In genomic region chr9:116329147-116329546, GRCm38 (mm10) we compare ENCODE assay signal across 17 mouse cellular contexts.
DNase-seq lines count a peak whose midpoint lies in the region; ATAC-seq and TF ChIP-seq lines count a peak whose summit lies in the region.
"Had no signal": no experiment of that assay in that cellular context is flagged by ENCODE, and none has a peak within 500 bp of the region (broad histone marks: within the 10 kb centered on the region; RNA-seq: fewer than 3 reads in every experiment).

No protein-coding gene starts in this region.

- dilution Hi-C loops in CH12.LX (cut with MboI; ENCODE audit: extremely low pct_ligation_motif_present, extremely low pct_unique_long_range_greater_than_20kb, low sequenced_read_pairs) = no loop called here

- H3K9me3 ChIP-seq in CH12.LX (replicated peaks; ENCODE audit: low read length) = no peaks in the 10 kb centered on the region
- H3K9me3 ChIP-seq: embryonic facial prominence, embryonic 15.5 days; forebrain, embryonic 12.5 days; heart, embryonic 12.5 days; hindbrain, embryonic 12.5 days; midbrain, embryonic 10.5 days had no signal

- no peak for ATAC-seq in megakaryocyte-erythroid progenitor cell, adult 5-6 weeks (replicated peaks; ENCODE audit: low FRiP score, low TSS enrichment, poor library complexity, severe bottlenecking)

- H3K4me2 ChIP-seq in CH12.LX (ENCODE audit: insufficient read depth, low read depth, poor library complexity, severe bottlenecking) = peak overlapping the region; percentile 42
- H3K4me2 ChIP-seq: embryonic facial prominence, embryonic 15.5 days; forebrain, embryonic 12.5 days; heart, embryonic 12.5 days; hindbrain, embryonic 12.5 days had no signal

- no peak for TF ChIP-seq CTCF in lung, adult 2 months (IDR thresholded peaks at IDR 0.05; ENCODE audit: insufficient read depth, low read length)
- TF ChIP-seq CTCF in CH12.LX (conservative IDR thresholded peaks at IDR 0.05 in 1 of 2, IDR thresholded peaks at IDR 0.05 in 1 of 2; ENCODE audit: low read depth in 2 of 2, low read length in 2 of 2) = no peak

- in situ Hi-C loops in CH12.LX (cut with MboI; ENCODE audit: low pct_ligation_motif_present, low pct_unique_long_range_greater_than_20kb, low sequenced_read_pairs) = loop anchor here (10.0 kb wide), 2 partner anchors 114 to 244 kb away; no protein-coding TSS in a partner anchor

- no peaks in the 10 kb centered on the region for H3K36me3 ChIP-seq in CH12.LX (replicated peaks in 1 of 2; ENCODE audit: control insufficient read depth in 1 of 2, insufficient read depth in 1 of 2, low read length in 1 of 2)
- H3K36me3 ChIP-seq in splenic B cell, adult 2 months (ENCODE audit: control insufficient read depth, insufficient read depth, low read length, poor library complexity, severe bottlenecking) = no peaks in the 10 kb centered on the region
- H3K36me3 ChIP-seq: embryonic facial prominence, embryonic 15.5 days; forebrain, embryonic 12.5 days; heart, embryonic 12.5 days; hindbrain, embryonic 12.5 days; midbrain, embryonic 10.5 days had no signal

- H3K27me3 ChIP-seq in CH12.LX (replicated peaks) = no peaks in the 10 kb centered on the region
- H3K27me3 ChIP-seq in splenic B cell, adult 2 months (ENCODE audit: control insufficient read depth, insufficient read depth, low read length, poor library complexity, severe bottlenecking) = no peaks in the 10 kb centered on the region
- H3K27me3 ChIP-seq: embryonic facial prominence, embryonic 15.5 days; forebrain, embryonic 12.5 days; heart, embryonic 12.5 days; hindbrain, embryonic 12.5 days had no signal

- WGBS in lung, adult 2 months = 53% methylated on average over 5 of the region's 5 CpGs

- no peak overlapping the region for H3K4me3 ChIP-seq in lung, adult 2 months (replicated peaks; ENCODE audit: extremely low read depth, low read depth, low read length)
- no peak overlapping the region for H3K4me3 ChIP-seq in CH12.LX (replicated peaks in 1 of 3; ENCODE audit: low read depth in 2 of 3, low read length in 2 of 3, poor library complexity in 1 of 3)
- H3K4me3 ChIP-seq: embryonic facial prominence, embryonic 15.5 days; forebrain, embryonic 12.5 days; gastrocnemius, adult 2 months; heart, embryonic 12.5 days; hindbrain, embryonic 12.5 days; midbrain, embryonic 10.5 days had no signal

- DNase-seq in lung, postnatal 36 days = peak; percentile 19
- DNase-seq in lung, adult 2 months = no peak
- DNase-seq in CH12.LX (ENCODE audit: extremely low read depth) (peak; percentile 82), MN1 (ENCODE audit: low spot score) (no peak)
- DNase-seq in induced T-regulatory cell, adult 2 months (ENCODE audit: low read depth) = peak; percentile 83
- peak; percentile 75 for DNase-seq in splenic B cell, adult 2 months (ENCODE audit: low read depth, low spot score)
- DNase-seq: adrenal gland, postnatal 25 days; gastrocnemius, adult 2 months; kidney, adult 11 months; layer of hippocampus, postnatal 36 days; right cerebral cortex, postnatal 25 days had no signal

- TF ChIP-seq EP300 in CH12.LX (IDR thresholded peaks at IDR 0.05; ENCODE audit: low read length) = peak; percentile 57; the same call in 1 of the 2 replicates

- no peak for TF ChIP-seq RAD21 in CH12.LX (IDR thresholded peaks at IDR 0.05; ENCODE audit: low read depth, low read length)

- no peaks in the 10 kb centered on the region for H3K79me2 ChIP-seq in CH12.LX (replicated peaks; ENCODE audit: control insufficient read depth, extremely low read depth, insufficient read depth, poor library complexity, severe bottlenecking)

- no peaks in the 10 kb centered on the region; the same call in 1 of the 2 replicates for H3K4me1 ChIP-seq in lung, adult 2 months (ENCODE audit: control insufficient read depth, insufficient read depth, low read length)
- H3K4me1 ChIP-seq in CH12.LX (ENCODE audit: control insufficient read depth in 1 of 2, insufficient read depth in 2 of 2) = peaks cover 47 to 91% of the 10 kb centered on the region in 2 experiments
- H3K4me1 ChIP-seq: forebrain, embryonic 12.5 days had no signal

- no peak for TF ChIP-seq POLR2A in lung, adult 2 months (IDR thresholded peaks at IDR 0.05; ENCODE audit: borderline replicate concordance, extremely low read depth, low read depth, low read length)
- peak; percentile 73 for TF ChIP-seq POLR2A in CH12.LX (IDR thresholded peaks at IDR 0.05; ENCODE audit: low read depth, low read length)

- peak overlapping the region; percentile 68; the same call in 1 of the 2 replicates for H3K27ac ChIP-seq in CH12.LX (ENCODE audit: insufficient read depth, low read depth)
- H3K27ac ChIP-seq: embryonic facial prominence, embryonic 15.5 days; forebrain, embryonic 12.5 days; hindbrain, embryonic 12.5 days; midbrain, embryonic 10.5 days had no signal

- peak overlapping the region; percentile 50 for H3K9ac ChIP-seq in CH12.LX (ENCODE audit: insufficient read depth, low read depth)
- H3K9ac ChIP-seq: embryonic facial prominence, embryonic 15.5 days; forebrain, embryonic 12.5 days; heart, embryonic 12.5 days; hindbrain, embryonic 12.5 days had no signal

TF ChIP-seq in CH12.LX, 34 proteins besides CTCF, POLR2A, EP300 and RAD21:
- TF ChIP-seq MXI1 (IDR thresholded peaks at IDR 0.05; ENCODE audit: low read depth, low read length) = no peak
- TF ChIP-seq ZMIZ1 (IDR thresholded peaks at IDR 0.05; ENCODE audit: low read depth, low read length) = peak; percentile 71; the same call in 1 of the 2 replicates
- TF ChIP-seq PAX5 (IDR thresholded peaks at IDR 0.05; ENCODE audit: low read length) = no peak
- TF ChIP-seq SIN3A (IDR thresholded peaks at IDR 0.05; ENCODE audit: low read length) = peak; percentile 40; the same call in 1 of the 2 replicates
- no peak for TF ChIP-seq KAT2A (IDR thresholded peaks at IDR 0.05; ENCODE audit: insufficient replicate concordance, low read length)
- TF ChIP-seq SMC3 (IDR thresholded peaks at IDR 0.05; ENCODE audit: low read depth, low read length) = 0 out of 2 replicates have a peak, but pooled peaks have one; percentile 5
- TF ChIP-seq POLR2AphosphoS2 (IDR thresholded peaks at IDR 0.05; ENCODE audit: low read depth, low read length) = no peak
- no peak for TF ChIP-seq UBTF (IDR thresholded peaks at IDR 0.05; ENCODE audit: low read depth, low read length)
- peak; percentile 8; the same call in 1 of the 2 replicates for TF ChIP-seq USF1 (IDR thresholded peaks at IDR 0.05; ENCODE audit: low read depth, low read length)
- TF ChIP-seq USF2 (conservative IDR thresholded peaks at IDR 0.05; ENCODE audit: low read depth, low read length) = no peak
- TF ChIP-seq ZKSCAN1 (IDR thresholded peaks at IDR 0.05; ENCODE audit: borderline replicate concordance, low read depth, low read length) = no peak
- TF ChIP-seq HCFC1 (IDR thresholded peaks at IDR 0.05; ENCODE audit: low read depth, low read length) = no peak; the same call in 1 of the 2 replicates
- no peak for TF ChIP-seq MAFK (IDR thresholded peaks at IDR 0.05; ENCODE audit: insufficient replicate concordance, low read length)
- no peak; the same call in 1 of the 2 replicates for TF ChIP-seq NELFE (IDR thresholded peaks at IDR 0.05; ENCODE audit: low read depth, low read length)
- TF ChIP-seq NRF1 (IDR thresholded peaks at IDR 0.05; ENCODE audit: low read depth, low read length) = no peak
- TF ChIP-seq ZNF384 (IDR thresholded peaks at IDR 0.05; ENCODE audit: low read depth, low read length) = no peak
- TF ChIP-seq JUN (IDR thresholded peaks at IDR 0.05; ENCODE audit: insufficient read depth, low read depth, low read length) = no peak; the same call in 1 of the 2 replicates
- no peak for TF ChIP-seq IRF4 (IDR thresholded peaks at IDR 0.05; ENCODE audit: low read depth, low read length)
- TF ChIP-seq TBP (conservative IDR thresholded peaks at IDR 0.05; ENCODE audit: low read depth, low read length) = peak; percentile 93
- TF ChIP-seq RCOR1 (conservative IDR thresholded peaks at IDR 0.05; ENCODE audit: low read depth, low read length) = no peak
- peak; percentile 31 for TF ChIP-seq BHLHE40 (IDR thresholded peaks at IDR 0.05; ENCODE audit: low read depth, low read length)
- no peak for TF ChIP-seq ZC3H11A (IDR thresholded peaks at IDR 0.05; ENCODE audit: low read depth, low read length)
- no peak for TF ChIP-seq MAZ (IDR thresholded peaks at IDR 0.05; ENCODE audit: low read depth, low read length)
- no peak for TF ChIP-seq E2F4 (IDR thresholded peaks at IDR 0.05; ENCODE audit: insufficient replicate concordance, low read depth, low read length)
- no peak; the same call in 1 of the 2 replicates for TF ChIP-seq MEF2A (IDR thresholded peaks at IDR 0.05; ENCODE audit: borderline replicate concordance, low read depth, low read length)
- peak; percentile 94 for TF ChIP-seq ELF1 (IDR thresholded peaks at IDR 0.05; ENCODE audit: low read depth, low read length)
- TF ChIP-seq MAX (IDR thresholded peaks at IDR 0.05; ENCODE audit: low read length) = 0 out of 2 replicates have a peak, but pooled peaks have one; percentile 33
- TF ChIP-seq CHD1 (IDR thresholded peaks at IDR 0.05; ENCODE audit: low read depth, low read length) = no peak
- peak; percentile 50; the same call in 1 of the 2 replicates for TF ChIP-seq TCF12 (IDR thresholded peaks at IDR 0.05; ENCODE audit: low read depth, low read length)
- no peak for TF ChIP-seq GABPA (IDR thresholded peaks at IDR 0.05; ENCODE audit: insufficient replicate concordance, low read depth, low read length)
- no peak for TF ChIP-seq CHD2 (IDR thresholded peaks at IDR 0.05; ENCODE audit: low read length)
- no peak for TF ChIP-seq MYC (IDR thresholded peaks at IDR 0.05; ENCODE audit: low read depth, low read length)
- 0 out of 2 replicates have a peak, but pooled peaks have one; percentile 17 for TF ChIP-seq JUND (conservative IDR thresholded peaks at IDR 0.05; ENCODE audit: low read depth, low read length)
- peak; percentile 62 for TF ChIP-seq ETS1 (conservative IDR thresholded peaks at IDR 0.05; ENCODE audit: low read depth, low read length)

Comparison
In these comparisons a context has a peak if more than half of its experiments do, and no peak if none do; other contexts are left out.
1. DNase-seq: peak in lung, postnatal 36 days (single experiment), CH12.LX (single experiment), induced T-regulatory cell, adult 2 months (single experiment) and splenic B cell, adult 2 months (single experiment); none in lung, adult 2 months (single experiment) and MN1 (single experiment).